Mouse (Mus musculus): ENCODE data around the gene Pccb. TPM values are rescaled to one million over a fixed set of nuclear protein-coding genes. Genes with fewer than 3 reads are reported as not detected.

Pccb gene
- polyA plus RNA-seq, 1 experiment from 2014 or later: 14.9 TPM

DNA sequence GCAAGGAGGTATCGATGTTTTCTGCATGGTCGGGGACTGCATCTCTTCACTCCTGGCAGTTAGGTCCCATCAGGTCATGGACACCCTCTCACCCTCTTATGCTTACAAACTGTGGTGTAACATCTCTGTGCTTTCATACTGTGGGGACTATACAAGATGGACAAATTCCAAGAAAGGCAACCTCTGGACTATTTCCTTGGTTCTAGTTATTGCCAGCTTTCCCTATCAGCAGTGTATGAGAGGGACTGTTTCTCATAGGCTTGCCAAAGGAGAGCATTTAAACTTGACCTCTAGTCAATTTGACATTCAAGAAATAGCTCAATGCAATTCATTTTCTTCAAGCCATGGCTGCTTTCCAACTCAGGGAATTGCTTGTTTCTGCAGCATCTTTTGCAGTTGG lies 43.4 kb downstream of the Pccb start:
- no peaks in the 10 kb centered on the region for H3K9me3 ChIP-seq (replicated peaks; ENCODE audit: control insufficient read depth, low read length)
- no peak overlapping the region for H3K4me2 ChIP-seq (ENCODE audit: low read depth, low read length)
- ATAC-seq (replicated peaks; ENCODE audit: insufficient number of reproducible peaks, low FRiP score, low TSS enrichment, low read depth) (no peak), DNase-seq (ENCODE audit: low spot score) (no peak)
- 89% methylated on average over 2 of the region's 2 CpGs for WGBS
- H3K4me1 ChIP-seq (ENCODE audit: control insufficient read depth, insufficient read depth, low read length): no peaks in the 10 kb centered on the region
- H3K4me3 ChIP-seq (ENCODE audit: low read depth, low read length): no peak overlapping the region
- no peak overlapping the region for H3K9ac ChIP-seq (replicated peaks; ENCODE audit: low read length)
- H3K27me3 ChIP-seq (ENCODE audit: control insufficient read depth, insufficient read depth, low read length): no peaks in the 10 kb centered on the region
- H3K27ac ChIP-seq (replicated peaks; ENCODE audit: low read depth, low read length): no peak overlapping the region
- no peaks in the 10 kb centered on the region for H3K36me3 ChIP-seq (replicated peaks; ENCODE audit: control insufficient read depth, insufficient read depth, low read depth, low read length)

DNA sequence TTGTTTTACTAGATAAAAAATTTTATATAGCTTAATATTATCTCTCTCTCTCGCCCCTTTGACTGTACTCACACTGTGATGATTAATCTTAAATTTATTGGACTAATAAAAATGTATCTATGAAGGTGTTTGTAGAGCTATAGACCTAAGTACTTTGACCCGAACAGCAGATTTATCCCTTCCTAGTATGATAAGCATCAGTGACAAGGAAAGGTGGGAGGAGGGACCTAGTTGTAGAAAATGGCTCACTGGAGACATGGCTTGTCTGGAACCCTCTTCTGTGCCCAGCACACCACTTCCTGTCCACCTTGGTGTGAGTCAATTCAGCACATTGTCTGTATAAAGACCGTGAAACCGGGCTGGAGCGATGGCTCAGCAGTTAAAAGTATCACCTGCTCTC lies 44.1 kb downstream of the Pccb start:
- ATAC-seq (replicated peaks; ENCODE audit: insufficient number of reproducible peaks, low FRiP score, low TSS enrichment, low read depth): no peak
- no peaks in the 10 kb centered on the region for H3K36me3 ChIP-seq (replicated peaks; ENCODE audit: control insufficient read depth, insufficient read depth, low read depth, low read length)
- WGBS: 94% methylated on average over 5 of the region's 5 CpGs

DNA sequence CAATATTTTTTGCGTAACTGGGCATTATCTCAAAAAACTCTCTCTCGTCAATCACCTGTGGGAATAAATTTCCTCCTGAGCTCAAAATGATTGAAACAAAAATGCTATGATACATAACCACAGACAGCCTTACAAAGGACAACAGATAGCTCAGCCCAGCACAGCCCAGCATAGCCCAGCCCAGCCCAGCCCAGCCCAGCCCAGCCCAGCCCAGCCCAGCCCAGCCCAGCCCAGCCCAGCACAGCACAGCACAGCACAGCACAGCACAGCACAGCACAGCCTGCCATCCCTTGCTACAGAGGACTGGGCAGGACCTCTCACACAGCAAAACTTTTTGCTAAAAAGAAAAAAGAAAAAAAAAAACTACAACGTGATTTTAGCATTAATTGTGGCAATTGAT lies 46.8 kb downstream of the Pccb start:
- WGBS: 91% methylated on average over 3 of the region's 3 CpGs
- DNase-seq (ENCODE audit: low spot score) (no peak), ATAC-seq (replicated peaks; ENCODE audit: insufficient number of reproducible peaks, low FRiP score, low TSS enrichment, low read depth) (no peak)
- Histone ChIP-seq H3K27ac (replicated peaks; ENCODE audit: low read depth, low read length) (no peak overlapping the region), H3K9ac (replicated peaks; ENCODE audit: low read length) (no peak overlapping the region), H3K4me3 (ENCODE audit: low read depth, low read length) (no peak overlapping the region), H3K36me3 (replicated peaks; ENCODE audit: control insufficient read depth, insufficient read depth, low read depth, low read length) (no peaks in the 10 kb centered on the region), H3K4me1 (ENCODE audit: control insufficient read depth, insufficient read depth, low read length) (no peaks in the 10 kb centered on the region), H3K4me2 (ENCODE audit: low read depth, low read length) (no peak overlapping the region), H3K9me3 (replicated peaks; ENCODE audit: control insufficient read depth, low read length) (no peaks in the 10 kb centered on the region), H3K27me3 (ENCODE audit: control insufficient read depth, insufficient read depth, low read length) (no peaks in the 10 kb centered on the region)

More for the DNA sequence above, 44.1 kb downstream of the Pccb start:
- DNase-seq (ENCODE audit: low spot score): no peak
- Histone ChIP-seq H3K9ac (replicated peaks; ENCODE audit: low read length) (no peak overlapping the region), H3K4me1 (ENCODE audit: control insufficient read depth, insufficient read depth, low read length) (no peaks in the 10 kb centered on the region), H3K9me3 (replicated peaks; ENCODE audit: control insufficient read depth, low read length) (no peaks in the 10 kb centered on the region), H3K27me3 (ENCODE audit: control insufficient read depth, insufficient read depth, low read length) (no peaks in the 10 kb centered on the region), H3K4me3 (ENCODE audit: low read depth, low read length) (no peak overlapping the region), H3K27ac (replicated peaks; ENCODE audit: low read depth, low read length) (no peak overlapping the region), H3K4me2 (ENCODE audit: low read depth, low read length) (no peak overlapping the region)

DNA sequence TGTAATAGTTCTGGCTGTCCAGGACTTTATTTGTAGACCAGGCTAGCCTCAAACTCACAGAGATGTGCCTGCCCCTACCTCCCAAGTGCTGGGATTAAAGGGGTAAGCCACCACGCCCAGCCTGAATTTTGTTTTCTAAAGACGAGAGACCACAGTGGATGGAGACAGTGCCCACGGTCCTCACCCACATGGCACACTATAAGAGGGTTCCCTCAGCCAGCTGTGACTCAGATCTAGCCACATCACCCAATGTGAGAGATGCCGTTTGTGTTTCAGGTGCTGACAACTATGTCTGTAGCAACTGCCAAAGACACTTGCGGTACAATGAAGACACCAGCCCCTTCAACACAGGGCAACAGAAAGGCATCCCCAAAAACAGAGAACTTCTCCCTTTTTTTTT lies 47.7 kb downstream of the Pccb start:
- Histone ChIP-seq H3K4me2 (ENCODE audit: low read depth, low read length) (no peak overlapping the region), H3K27me3 (ENCODE audit: control insufficient read depth, insufficient read depth, low read length) (no peaks in the 10 kb centered on the region), H3K36me3 (replicated peaks; ENCODE audit: control insufficient read depth, insufficient read depth, low read depth, low read length) (no peaks in the 10 kb centered on the region), H3K4me1 (ENCODE audit: control insufficient read depth, insufficient read depth, low read length) (no peaks in the 10 kb centered on the region), H3K4me3 (ENCODE audit: low read depth, low read length) (no peak overlapping the region), H3K9me3 (replicated peaks; ENCODE audit: control insufficient read depth, low read length) (no peaks in the 10 kb centered on the region), H3K9ac (replicated peaks; ENCODE audit: low read length) (no peak overlapping the region), H3K27ac (replicated peaks; ENCODE audit: low read depth, low read length) (no peak overlapping the region)
- 92% methylated on average over 5 of the region's 5 CpGs for WGBS
- ATAC-seq (replicated peaks; ENCODE audit: insufficient number of reproducible peaks, low FRiP score, low TSS enrichment, low read depth) (no peak), DNase-seq (ENCODE audit: low spot score) (no peak)

DNA sequence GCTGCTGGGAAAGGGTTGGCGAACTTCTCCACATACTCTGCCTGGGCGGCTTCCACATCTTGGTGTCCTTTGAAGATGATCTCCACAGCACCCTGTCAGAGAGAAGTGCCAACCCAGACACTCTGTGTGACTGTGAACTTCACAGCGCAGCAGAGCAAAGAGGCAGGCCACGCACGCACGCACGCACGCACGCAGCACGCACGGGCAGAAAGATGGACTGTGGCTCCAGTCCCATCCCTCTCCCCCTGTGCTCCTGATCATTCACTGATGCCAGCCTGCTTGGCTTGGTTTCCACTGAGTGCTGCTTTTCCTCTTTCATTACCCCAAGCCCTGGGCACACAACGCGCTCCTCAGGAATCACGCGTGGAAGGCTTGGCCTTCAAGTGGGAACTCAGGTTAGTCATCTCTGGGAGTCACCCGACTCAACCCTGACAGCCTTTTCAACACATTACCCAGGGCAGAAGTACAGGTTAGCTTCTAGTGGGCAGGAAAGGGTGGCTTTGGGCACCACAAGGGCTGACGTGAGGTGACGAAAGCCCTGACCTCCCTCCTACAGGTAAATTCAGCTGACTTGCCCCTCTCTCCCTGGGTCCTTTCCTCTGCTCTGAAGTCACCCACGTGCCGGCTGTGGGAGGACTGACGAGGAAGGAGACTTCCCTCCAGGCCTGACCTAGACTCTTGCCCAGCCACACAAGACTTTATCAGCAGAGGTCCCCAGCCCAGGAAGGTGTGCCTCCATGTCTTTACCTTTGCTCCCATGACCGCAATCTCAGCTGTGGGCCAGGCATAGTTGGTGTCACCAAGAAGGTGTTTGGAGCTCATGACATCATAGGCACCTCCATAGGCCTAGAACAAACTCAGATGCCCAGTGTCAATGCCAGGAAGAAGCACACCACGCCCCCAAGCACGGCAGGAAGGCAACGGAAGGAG lies 50.1 kb downstream of the Pccb start:
- Histone ChIP-seq H3K4me3 (ENCODE audit: low read depth, low read length) (no peak overlapping the region), H3K36me3 (replicated peaks; ENCODE audit: control insufficient read depth, insufficient read depth, low read depth, low read length) (no peaks in the 10 kb centered on the region), H3K27me3 (ENCODE audit: control insufficient read depth, insufficient read depth, low read length) (no peaks in the 10 kb centered on the region), H3K4me1 (ENCODE audit: control insufficient read depth, insufficient read depth, low read length) (no peaks in the 10 kb centered on the region), H3K9ac (replicated peaks; ENCODE audit: low read length) (no peak overlapping the region), H3K27ac (replicated peaks; ENCODE audit: low read depth, low read length) (no peak overlapping the region), H3K9me3 (replicated peaks; ENCODE audit: control insufficient read depth, low read length) (no peaks in the 10 kb centered on the region), H3K4me2 (ENCODE audit: low read depth, low read length) (no peak overlapping the region)
- DNase-seq (ENCODE audit: low spot score) (no peak), ATAC-seq (replicated peaks; ENCODE audit: insufficient number of reproducible peaks, low FRiP score, low TSS enrichment, low read depth) (no peak)
- 95% methylated on average over 25 of the region's 25 CpGs for WGBS

DNA sequence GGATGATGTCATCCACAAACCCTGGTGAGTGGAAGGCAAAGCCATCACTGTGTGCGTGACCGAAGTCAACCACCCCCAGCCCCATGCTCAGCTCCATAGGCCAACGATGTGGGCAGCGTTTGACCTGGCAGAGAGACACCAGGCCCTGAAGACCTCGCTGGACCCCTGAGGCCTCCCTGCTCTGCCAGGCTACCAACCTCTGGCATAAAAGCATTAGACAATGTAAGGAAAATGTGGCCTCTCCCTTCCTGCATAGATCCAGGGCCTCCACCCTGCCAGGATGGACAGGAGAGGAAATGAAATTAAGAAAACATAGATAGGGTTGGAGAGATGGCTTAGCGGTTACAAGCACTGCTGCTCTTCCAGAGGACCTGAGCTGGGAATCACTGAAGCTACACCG lies 51.9 kb downstream of the Pccb start:
- no peaks in the 10 kb centered on the region for H3K36me3 ChIP-seq (replicated peaks; ENCODE audit: control insufficient read depth, insufficient read depth, low read depth, low read length)
- no peak overlapping the region for H3K4me3 ChIP-seq (ENCODE audit: low read depth, low read length)
- no peak overlapping the region for H3K4me2 ChIP-seq (ENCODE audit: low read depth, low read length)
- no peaks in the 10 kb centered on the region for H3K4me1 ChIP-seq (ENCODE audit: control insufficient read depth, insufficient read depth, low read length)
- H3K9me3 ChIP-seq (replicated peaks; ENCODE audit: control insufficient read depth, low read length): no peaks in the 10 kb centered on the region
- WGBS: 96% methylated on average over 7 of the region's 7 CpGs
- ATAC-seq (replicated peaks; ENCODE audit: insufficient number of reproducible peaks, low FRiP score, low TSS enrichment, low read depth) (no peak), DNase-seq (ENCODE audit: low spot score) (no peak)
- H3K27ac ChIP-seq (replicated peaks; ENCODE audit: low read depth, low read length): no peak overlapping the region
- no peak overlapping the region for H3K9ac ChIP-seq (replicated peaks; ENCODE audit: low read length)
- no peaks in the 10 kb centered on the region for H3K27me3 ChIP-seq (ENCODE audit: control insufficient read depth, insufficient read depth, low read length)

DNA sequence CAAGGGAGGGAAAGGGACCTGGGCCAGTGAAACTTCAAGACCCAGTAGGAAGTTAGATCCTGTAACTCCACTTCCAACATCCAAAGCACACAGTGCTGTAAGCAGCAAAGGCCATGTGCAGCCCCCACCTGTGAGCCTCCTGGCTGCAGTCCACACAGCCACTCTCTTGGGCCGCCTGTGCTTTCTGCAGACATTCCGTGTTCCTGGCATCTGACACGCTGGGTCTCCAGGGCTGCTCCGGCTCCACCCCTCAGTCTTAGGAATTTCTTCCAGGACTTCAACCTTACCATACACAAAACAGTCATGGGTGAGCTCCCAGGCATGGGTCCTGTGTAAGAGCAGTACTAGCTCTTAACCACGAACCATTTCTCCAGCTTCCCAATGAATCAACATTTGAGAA lies 55.4 kb downstream of the Pccb start:
- H3K9ac ChIP-seq (replicated peaks; ENCODE audit: low read length): no peak overlapping the region
- H3K4me1 ChIP-seq (ENCODE audit: control insufficient read depth, insufficient read depth, low read length): no peaks in the 10 kb centered on the region
- H3K4me2 ChIP-seq (ENCODE audit: low read depth, low read length): no peak overlapping the region
- H3K27me3 ChIP-seq (ENCODE audit: control insufficient read depth, insufficient read depth, low read length): no peaks in the 10 kb centered on the region
- ATAC-seq (replicated peaks; ENCODE audit: insufficient number of reproducible peaks, low FRiP score, low TSS enrichment, low read depth): no peak
- H3K27ac ChIP-seq (replicated peaks; ENCODE audit: low read depth, low read length): no peak overlapping the region
- no peak for DNase-seq (ENCODE audit: low spot score)
- H3K36me3 ChIP-seq (replicated peaks; ENCODE audit: control insufficient read depth, insufficient read depth, low read depth, low read length): no peaks in the 10 kb centered on the region
- H3K9me3 ChIP-seq (replicated peaks; ENCODE audit: control insufficient read depth, low read length): no peaks in the 10 kb centered on the region
- whole genome bisulfite sequencing: 70% methylated on average over 5 of the region's 5 CpGs
- no peak overlapping the region for H3K4me3 ChIP-seq (ENCODE audit: low read depth, low read length)

DNA sequence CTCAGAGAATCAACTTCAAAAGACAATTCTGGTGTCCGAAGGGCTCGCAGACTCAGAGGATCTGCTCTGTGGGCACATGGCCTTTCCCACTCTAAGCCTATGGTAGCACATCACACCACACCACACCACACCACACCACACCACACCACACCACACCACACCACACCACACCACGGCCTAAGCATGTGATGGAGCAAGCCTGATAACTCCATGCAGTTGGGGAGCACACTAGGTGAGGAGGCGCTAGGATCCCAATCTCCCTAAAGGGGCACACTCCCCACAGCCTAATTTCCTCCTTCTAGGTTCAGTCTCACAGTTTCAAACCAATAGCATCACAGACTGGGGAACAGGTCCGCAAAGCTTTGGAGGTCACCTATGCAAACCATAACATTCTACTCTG lies 56.0 kb downstream of the Pccb start:
- Histone ChIP-seq H3K36me3 (replicated peaks; ENCODE audit: control insufficient read depth, insufficient read depth, low read depth, low read length) (no peaks in the 10 kb centered on the region), H3K4me3 (ENCODE audit: low read depth, low read length) (no peak overlapping the region), H3K27me3 (ENCODE audit: control insufficient read depth, insufficient read depth, low read length) (no peaks in the 10 kb centered on the region), H3K9ac (replicated peaks; ENCODE audit: low read length) (no peak overlapping the region), H3K4me2 (ENCODE audit: low read depth, low read length) (no peak overlapping the region), H3K9me3 (replicated peaks; ENCODE audit: control insufficient read depth, low read length) (no peaks in the 10 kb centered on the region), H3K27ac (replicated peaks; ENCODE audit: low read depth, low read length) (no peak overlapping the region), H3K4me1 (ENCODE audit: control insufficient read depth, insufficient read depth, low read length) (no peaks in the 10 kb centered on the region)
- DNase-seq (ENCODE audit: low spot score) (no peak), ATAC-seq (replicated peaks; ENCODE audit: insufficient number of reproducible peaks, low FRiP score, low TSS enrichment, low read depth) (no peak)
- WGBS: 92% methylated on average over 5 of the region's 5 CpGs
